Mouse (Mus musculus) C2C12 (cell line): ENCODE data around the gene Lmntd1.

ENCODE experiments used
- CEBPB ChIP-seq: IDR thresholded peaks from one replicate; pipeline ENCODE4 v1.6.1; 2011; ENCODE audit warnings: low read depth, mild to moderate bottlenecking, control low read depth, moderate library complexity
- CTCF ChIP-seq: IDR thresholded peaks from one replicate; pipeline ENCODE4 v1.5.1; 2011; ENCODE audit not compliant: control insufficient read depth, insufficient read depth, insufficient read length
- FOSL1 ChIP-seq: IDR thresholded peaks from one replicate; pipeline ENCODE4 v1.8.0; 2011; ENCODE audit warnings: mild to moderate bottlenecking, low read length; ENCODE audit not compliant: poor library complexity, insufficient read depth, severe bottlenecking
- MAX ChIP-seq: IDR thresholded peaks from one replicate; pipeline ENCODE4 v1.6.1; 2011; ENCODE audit warnings: mild to moderate bottlenecking, control low read depth
- MYOD1 ChIP-seq: IDR thresholded peaks from one replicate; pipeline ENCODE4 v1.6.1; 2011; ENCODE audit warnings: low read depth; ENCODE audit not compliant: control insufficient read depth, insufficient read length
- MYOG ChIP-seq: IDR thresholded peaks from one replicate; pipeline ENCODE4 v1.6.1; 2011; ENCODE audit not compliant: control insufficient read depth, insufficient read length; ENCODE audit errors: extremely low read depth
- USF1 ChIP-seq: IDR thresholded peaks from one replicate; pipeline ENCODE4 v1.6.1; 2011; ENCODE audit warnings: low read depth, mild to moderate bottlenecking, control low read depth, moderate library complexity

DNA sequence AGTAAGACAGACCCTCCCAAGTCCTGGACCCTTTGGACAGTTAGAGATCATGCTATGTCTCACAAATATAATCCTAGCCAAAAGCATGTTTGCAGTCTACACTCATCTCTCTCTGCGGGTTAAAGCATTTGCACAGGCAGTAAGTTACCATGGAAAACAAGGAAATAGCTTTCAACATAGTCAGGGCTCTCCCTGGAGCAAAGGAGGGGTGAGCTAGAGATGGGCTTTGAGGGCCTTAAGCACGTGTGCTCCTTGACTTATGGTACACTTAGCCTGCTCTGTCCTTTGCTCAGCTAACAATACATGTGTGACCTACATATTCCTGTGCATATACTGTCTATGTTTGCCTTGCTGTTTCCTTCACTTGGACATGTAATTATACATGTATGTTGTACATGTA lies 165.8 kb downstream of the Lmntd1 start:
- no peak for TF ChIP-seq CTCF
- TF ChIP-seq MYOD1 = no peak
- TF ChIP-seq MAX = no peak
- TF ChIP-seq USF1 = no peak
- TF ChIP-seq CEBPB = no peak
- no peak for TF ChIP-seq MYOG
- TF ChIP-seq FOSL1 = no peak
